Mouse (Mus musculus) midbrain, embryonic 16.5 days (tissue): Measurements from ENCODE around the gene Dhtkd1. TPM values are rescaled to one million over a fixed set of nuclear protein-coding genes. Genes with fewer than 3 reads are reported as not detected.

Experiments used
- ATAC-seq: fragments of 200-750 bp; cut with Nextera tagmentation; 2 replicates; pipeline ENCODE4 v1.8.0; 2017; ENCODE audit warnings: moderate TSS enrichment
- H3K27ac ChIP-seq: fragments of 300-500 bp; sonication (generic); 2 replicates; pipeline ENCODE4 v1.5.1; 2014; ENCODE audit warnings: mild to moderate bottlenecking, low read length, mixed read lengths
- H3K27me3 ChIP-seq: fragments of 300-500 bp; sonication (generic); 2 replicates; pipeline ENCODE4 v1.6.1; 2014; ENCODE audit warnings: low read depth, low read length, mixed read lengths; ENCODE audit not compliant: control insufficient read depth, insufficient read depth
- H3K36me3 ChIP-seq: fragments of 300-500 bp; sonication (generic); 2 replicates; pipeline ENCODE4 v1.6.1; 2014; ENCODE audit warnings: mild to moderate bottlenecking, low read length, moderate library complexity, mixed read lengths; ENCODE audit not compliant: control insufficient read depth, insufficient read depth
- H3K4me1 ChIP-seq: fragments of 300-500 bp; sonication (generic); 2 replicates; pipeline ENCODE4 v1.6.1; 2014; ENCODE audit warnings: mild to moderate bottlenecking, low read length, mixed read lengths; ENCODE audit not compliant: control insufficient read depth, insufficient read depth
- H3K4me2 ChIP-seq: fragments of 300-500 bp; sonication (generic); 2 replicates; pipeline ENCODE4 v1.6.1; 2014; ENCODE audit warnings: mild to moderate bottlenecking, low read length, mixed read lengths
- H3K4me3 ChIP-seq: fragments of 300-500 bp; sonication (generic); 2 replicates; pipeline ENCODE4 v1.5.1; 2014; ENCODE audit warnings: low read depth, mild to moderate bottlenecking, low read length, moderate library complexity, mixed read lengths
- H3K9ac ChIP-seq: fragments of 300-500 bp; sonication (generic); 2 replicates; pipeline ENCODE4 v1.6.1; 2014; ENCODE audit warnings: low read depth, low read length, mixed read lengths
- H3K9me3 ChIP-seq: fragments of 300-500 bp; sonication (generic); replicated peaks from 2 replicates; pipeline ENCODE4 v1.6.1; 2014; ENCODE audit warnings: mild to moderate bottlenecking, low read length, mixed read lengths; ENCODE audit not compliant: control insufficient read depth, poor library complexity, severe bottlenecking
- WGBS: fragments of 180-500 bp; shearing (Covaris S2); extraction: QIAGEN DNeasy Blood & Tissue Kit; methylation state at CpG from one replicate; pipeline ENCODE4 v1.1.7; 2014; 5-methylcytosine and 5-hydroxymethylcytosine counted together
- polyA plus RNA-seq: library from polyadenylated mRNA; unstranded; fragments of >200 nt; fragmentation: Nextera tagmentation; extraction: Ambion mirVana; gene quantifications from 2 replicates; pipeline ENCODE4 v1.2.1, GENCODE M21; 2015

Gene Dhtkd1
- polyA plus RNA-seq, 1 experiment from 2014 or later, result 9.3 TPM

DNA sequence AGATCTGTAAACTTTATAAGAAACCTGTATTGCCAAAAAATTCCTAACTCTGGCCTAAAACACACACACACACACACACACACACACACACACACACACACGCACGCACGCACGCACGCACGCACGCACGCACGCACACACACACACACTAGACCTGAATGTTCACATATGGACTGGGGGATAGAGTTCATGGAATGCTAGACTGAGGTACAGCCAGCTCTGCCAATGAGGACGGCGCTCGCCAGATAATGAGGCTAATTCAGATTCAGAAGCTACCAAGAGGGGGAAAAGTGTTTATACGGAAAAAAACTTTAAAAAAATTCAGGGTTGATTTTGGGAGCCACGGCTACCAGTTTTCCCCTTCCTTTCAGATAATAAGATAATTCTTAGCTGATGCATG, 2.7 kb downstream of the Dhtkd1 start:
- Histone ChIP-seq H3K9ac (no peak overlapping the region), H3K36me3 (no peaks in the 10 kb centered on the region), H3K27me3 (no peaks in the 10 kb centered on the region), H3K9me3 (no peaks in the 10 kb centered on the region), H3K27ac (no peak overlapping the region), H3K4me3 (no peak overlapping the region), H3K4me2 (no peak overlapping the region), H3K4me1 (peaks cover 13% of the 10 kb centered on the region; the same call in 1 of the 2 replicates)
- ATAC-seq, result no peak
- 86% methylated on average over 14 of the region's 14 CpGs for WGBS

- no peak overlapping the region for H3K9ac ChIP-seq
- no peak overlapping the region for H3K4me3 ChIP-seq
- no peaks in the 10 kb centered on the region for H3K9me3 ChIP-seq
- H3K36me3 ChIP-seq, result no peaks in the 10 kb centered on the region
- no peak overlapping the region for H3K27ac ChIP-seq
- no peak overlapping the region for H3K4me2 ChIP-seq
- H3K4me1 ChIP-seq, result peaks cover 13% of the 10 kb centered on the region; the same call in 1 of the 2 replicates
- no peaks in the 10 kb centered on the region for H3K27me3 ChIP-seq
- WGBS, result 95% methylated on average over 3 of the region's 3 CpGs
- ATAC-seq, result no peak
These were observed 3.3 kb downstream of the Dhtkd1 start for GRCm38 (mm10) chr2:5939319-5939718.

- no peak for ATAC-seq
- WGBS, result 91% methylated on average over 4 of the region's 4 CpGs
- Histone ChIP-seq H3K4me2 (no peak overlapping the region), H3K9me3 (no peaks in the 10 kb centered on the region), H3K9ac (no peak overlapping the region), H3K27me3 (no peaks in the 10 kb centered on the region), H3K4me3 (no peak overlapping the region), H3K36me3 (no peaks in the 10 kb centered on the region), H3K4me1 (peaks cover 8% of the 10 kb centered on the region; the same call in 1 of the 2 replicates), H3K27ac (no peak overlapping the region)
These were observed 6.0 kb downstream of the Dhtkd1 start for GRCm38 (mm10) chr2:5936550-5936949.

DNA sequence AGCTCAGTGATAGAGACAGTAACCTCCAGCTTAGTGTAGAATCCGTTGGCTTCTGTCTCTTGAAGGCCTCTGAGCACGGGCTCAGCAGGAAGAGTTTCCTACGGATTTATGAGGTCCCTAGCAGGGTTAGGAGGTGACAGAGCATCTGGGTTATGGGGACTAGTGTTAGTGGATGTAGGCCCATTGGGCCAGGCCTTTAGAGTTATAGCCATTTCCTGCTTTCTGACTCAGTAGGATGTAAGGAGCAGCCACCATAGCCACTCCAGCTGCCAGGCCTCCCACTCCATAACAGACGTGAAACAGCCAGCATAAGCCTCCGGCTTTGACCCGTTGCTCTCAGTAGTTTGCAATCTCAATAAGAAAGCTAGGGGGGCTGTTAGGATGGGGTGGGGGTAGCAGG, 6.5 kb downstream of the Dhtkd1 start:
- 80% methylated on average over 6 of the region's 6 CpGs for WGBS
- Histone ChIP-seq H3K4me2 (no peak overlapping the region), H3K9ac (no peak overlapping the region), H3K9me3 (no peaks in the 10 kb centered on the region), H3K36me3 (no peaks in the 10 kb centered on the region), H3K27me3 (no peaks in the 10 kb centered on the region), H3K4me1 (peaks cover 8% of the 10 kb centered on the region; the same call in 1 of the 2 replicates), H3K27ac (no peak overlapping the region), H3K4me3 (no peak overlapping the region)
- no peak for ATAC-seq

DNA sequence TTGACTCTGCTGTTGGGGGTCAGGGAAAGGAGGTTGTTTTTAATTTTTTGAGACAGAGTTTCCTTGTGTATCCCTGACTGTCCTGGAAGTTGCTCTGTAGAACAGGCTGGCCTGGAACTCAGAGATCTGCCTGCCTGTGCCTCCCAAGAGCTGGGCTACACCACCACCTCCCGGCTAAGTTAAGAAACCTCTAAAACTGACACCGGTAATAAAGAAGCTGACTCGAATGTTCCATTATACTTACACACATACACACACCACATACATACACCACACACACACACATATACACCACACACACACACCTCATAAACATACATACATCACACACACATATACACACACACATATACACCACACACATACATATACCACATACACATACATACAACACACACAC, 7.7 kb downstream of the Dhtkd1 start:
- Histone ChIP-seq H3K4me2 (no peak overlapping the region), H3K4me3 (no peak overlapping the region), H3K36me3 (no peaks in the 10 kb centered on the region), H3K9me3 (no peaks in the 10 kb centered on the region), H3K4me1 (0 out of 2 replicates have a peak, but pooled peaks cover 3% of the 10 kb centered on the region), H3K27ac (no peak overlapping the region), H3K27me3 (no peaks in the 10 kb centered on the region), H3K9ac (no peak overlapping the region)
- ATAC-seq, result no peak
- WGBS, result 93% methylated on average over 3 of the region's 3 CpGs

GRCm38 (mm10) chr2:5931938-5932337, 10.7 kb downstream of the Dhtkd1 start:
- Histone ChIP-seq H3K4me3 (no peak overlapping the region), H3K9ac (no peak overlapping the region), H3K27ac (no peak overlapping the region), H3K27me3 (no peaks in the 10 kb centered on the region), H3K4me1 (no peaks in the 10 kb centered on the region), H3K36me3 (peaks cover 7% of the 10 kb centered on the region), H3K9me3 (no peaks in the 10 kb centered on the region), H3K4me2 (no peak overlapping the region)
- no peak for ATAC-seq
- WGBS, result 95% methylated on average over 5 of the region's 5 CpGs

GRCm38 (mm10) chr2:5930291-5931054, 12.1 kb downstream of the Dhtkd1 start:
- Histone ChIP-seq H3K4me1 (no peaks in the 10 kb centered on the region), H3K36me3 (peaks cover 9% of the 10 kb centered on the region), H3K9me3 (no peaks in the 10 kb centered on the region), H3K4me3 (no peak overlapping the region), H3K27me3 (no peaks in the 10 kb centered on the region), H3K4me2 (no peak overlapping the region), H3K9ac (no peak overlapping the region), H3K27ac (no peak overlapping the region)
- no peak for ATAC-seq
- 91% methylated on average over 18 of the region's 18 CpGs for WGBS

- 92% methylated on average over 5 of the region's 5 CpGs for WGBS
- no peaks in the 10 kb centered on the region for H3K9me3 ChIP-seq
- no peak overlapping the region for H3K9ac ChIP-seq
- H3K36me3 ChIP-seq, result peaks cover 9% of the 10 kb centered on the region
- H3K4me3 ChIP-seq, result no peak overlapping the region
- no peak for ATAC-seq
- H3K27me3 ChIP-seq, result no peaks in the 10 kb centered on the region
- H3K27ac ChIP-seq, result no peak overlapping the region
- no peak overlapping the region for H3K4me2 ChIP-seq
- no peaks in the 10 kb centered on the region for H3K4me1 ChIP-seq
These were observed 12.8 kb downstream of the Dhtkd1 start for GRCm38 (mm10) chr2:5929793-5930192.

GRCm38 (mm10) chr2:5927481-5927880, 15.1 kb downstream of the Dhtkd1 start:
- WGBS, result 97% methylated on average over 5 of the region's 5 CpGs
- Histone ChIP-seq H3K9me3 (no peaks in the 10 kb centered on the region), H3K27me3 (no peaks in the 10 kb centered on the region), H3K9ac (no peak overlapping the region), H3K27ac (no peak overlapping the region), H3K4me2 (no peak overlapping the region), H3K4me1 (no peaks in the 10 kb centered on the region), H3K36me3 (peaks cover 12% of the 10 kb centered on the region), H3K4me3 (no peak overlapping the region)
- no peak for ATAC-seq
